Mouse (Mus musculus) MEL (cell line): ENCODE results near the gene Dera.

Experiments used
- CTCF ChIP-seq, 3 experiments: IDR thresholded peaks in 2 of 3; conservative IDR thresholded peaks in 1 of 3; 2 replicates each; pipeline ENCODE4 v1.5.1; 2011 to 2012; ENCODE audit warnings: low read length in 3 of 3, low read depth in 2 of 3, mild to moderate bottlenecking in 2 of 3, improper control_type of control experiment in 1 of 3, inconsistent platforms in 1 of 3, mixed read lengths in 1 of 3, moderate library complexity in 1 of 3; ENCODE audit not compliant: control insufficient read depth in 1 of 3, insufficient read depth in 1 of 3, poor library complexity in 1 of 3, severe bottlenecking in 1 of 3
- E2F4 ChIP-seq: IDR thresholded peaks from 2 replicates; pipeline ENCODE4 v1.6.1; 2011; ENCODE audit warnings: low read depth, low read length, improper control_type of control experiment, borderline replicate concordance
- ELF1 ChIP-seq: IDR thresholded peaks from 2 replicates; pipeline ENCODE4 v1.6.1; 2014; ENCODE audit warnings: low read depth, mild to moderate bottlenecking, inconsistent platforms, low read length, improper control_type of control experiment, moderate library complexity
- NELFE ChIP-seq: IDR thresholded peaks from 2 replicates; pipeline ENCODE4 v1.6.1; 2011; ENCODE audit warnings: low read depth, low read length, improper control_type of control experiment
- POLR2A ChIP-seq, 2 experiments: IDR thresholded peaks; 2 replicates each; pipeline ENCODE4 v1.6.1; 2011 to 2012; ENCODE audit warnings: low read length in 2 of 2, mild to moderate bottlenecking in 2 of 2, control low read depth in 1 of 2, improper control_type of control experiment in 1 of 2, low read depth in 1 of 2, moderate library complexity in 1 of 2; ENCODE audit not compliant: control insufficient read depth in 1 of 2, insufficient read depth in 1 of 2, poor library complexity in 1 of 2
- POLR2AphosphoS2 ChIP-seq: IDR thresholded peaks from 2 replicates; pipeline ENCODE4 v1.6.1; 2011; ENCODE audit warnings: low read length, improper control_type of control experiment
- TCF12 ChIP-seq: IDR thresholded peaks from 2 replicates; pipeline ENCODE4 v1.6.1; 2014; ENCODE audit warnings: low read depth, mild to moderate bottlenecking, inconsistent platforms, low read length, improper control_type of control experiment, moderate library complexity
- UBTF ChIP-seq: IDR thresholded peaks from 2 replicates; pipeline ENCODE4 v1.6.1; 2012; ENCODE audit warnings: low read depth, mild to moderate bottlenecking, inconsistent platforms, low read length, improper control_type of control experiment, moderate library complexity, borderline replicate concordance; ENCODE audit not compliant: insufficient read depth
- ZKSCAN1 ChIP-seq: IDR thresholded peaks from 2 replicates; pipeline ENCODE4 v1.6.1; 2012; ENCODE audit warnings: low read depth, mild to moderate bottlenecking, inconsistent platforms, low read length, improper control_type of control experiment, moderate library complexity
- ZNF384 ChIP-seq: IDR thresholded peaks from 2 replicates; pipeline ENCODE4 v1.6.1; 2012; ENCODE audit warnings: low read depth, mild to moderate bottlenecking, inconsistent platforms, low read length, improper control_type of control experiment

DNA sequence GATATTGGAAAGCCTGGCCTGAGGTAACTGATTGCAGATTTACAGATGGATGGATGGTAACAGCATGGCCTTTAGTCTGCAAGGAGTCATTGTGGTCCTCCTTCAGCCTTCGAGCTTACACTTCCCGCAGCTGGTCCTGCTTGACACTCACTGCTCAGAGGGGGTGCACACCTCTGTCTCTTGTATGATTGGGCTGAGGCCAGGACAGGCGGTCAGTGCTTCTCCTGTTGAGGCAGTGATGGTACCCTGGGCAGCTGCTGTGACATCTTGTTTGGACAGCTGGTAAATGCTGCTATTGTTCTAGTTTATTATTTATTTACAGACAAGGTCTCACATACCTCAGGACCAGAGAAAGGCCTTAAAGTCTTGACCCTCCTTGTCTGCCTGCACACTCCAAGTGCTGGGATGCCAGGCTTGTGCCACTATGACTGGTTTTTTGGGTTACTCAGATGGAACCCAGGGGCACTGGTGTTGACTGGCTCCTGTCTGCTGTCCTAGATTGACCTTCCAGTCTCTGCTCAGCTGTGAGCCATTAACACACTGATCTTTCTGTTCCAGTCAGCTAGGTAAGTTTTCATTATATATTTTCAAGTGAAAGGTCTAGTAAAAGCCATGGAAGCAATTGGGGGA, 17.4 kb downstream of the Dera start:
- TF ChIP-seq CTCF (IDR thresholded peaks at IDR 0.05 in 2 of 3, conservative IDR thresholded peaks at IDR 0.05 in 1 of 3; ENCODE audit: control insufficient read depth in 1 of 3, insufficient read depth in 1 of 3, low read depth in 2 of 3, low read length in 3 of 3, poor library complexity in 1 of 3, severe bottlenecking in 1 of 3) (no peak), UBTF (no peak), POLR2A (IDR thresholded peaks at IDR 0.05; ENCODE audit: control insufficient read depth in 1 of 2, insufficient read depth in 1 of 2, low read depth in 1 of 2, low read length in 2 of 2, poor library complexity in 1 of 2) (no peak), POLR2AphosphoS2 (no peak), ZNF384 (no peak), TCF12 (no peak), NELFE (no peak), ZKSCAN1 (no peak), ELF1 (no peak), E2F4 (no peak)
